Mouse (Mus musculus): ENCODE measurements around the gene Lce3a. TPM values are rescaled to one million over a fixed set of nuclear protein-coding genes. Genes with fewer than 3 reads are reported as not detected.

Gene Lce3a
- polyA plus RNA-seq, 1 experiment, result not detected

DNA sequence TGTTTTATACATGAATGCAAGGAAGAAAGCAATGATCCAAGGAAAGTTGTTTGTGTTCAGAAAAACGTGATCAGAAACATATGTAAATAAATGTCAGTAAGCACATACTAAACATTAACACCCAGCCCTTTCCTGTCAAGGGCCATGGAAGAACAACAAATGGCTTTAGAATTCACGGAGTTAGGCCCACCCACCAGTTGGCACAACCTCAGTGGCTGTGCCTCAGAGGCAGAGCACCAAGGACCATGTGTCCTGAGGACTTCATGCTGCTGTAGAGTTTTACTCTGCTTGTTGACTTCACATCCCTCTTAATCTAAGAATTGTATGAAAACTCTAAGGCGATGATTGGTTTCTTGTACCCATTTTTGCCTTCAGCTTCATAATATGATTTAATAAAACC is 20.8 kb downstream of the Lce3a start:
- Histone ChIP-seq H3K4me1 (ENCODE audit: control insufficient read depth, insufficient read depth, low read length) (no peaks in the 10 kb centered on the region), H3K27me3 (ENCODE audit: control insufficient read depth, insufficient read depth, low read length) (no peaks in the 10 kb centered on the region), H3K36me3 (ENCODE audit: control insufficient read depth, insufficient read depth, low read length) (no peaks in the 10 kb centered on the region), H3K27ac (ENCODE audit: control insufficient read depth, insufficient read depth, low read depth, low read length) (no peak overlapping the region), H3K4me3 (ENCODE audit: control insufficient read depth, low read depth, low read length) (no peak overlapping the region)
- no peak for TF ChIP-seq POLR2A (IDR thresholded peaks at IDR 0.05; ENCODE audit: control insufficient read depth, low read depth, low read length)
- no peak for TF ChIP-seq CTCF (IDR thresholded peaks at IDR 0.05; ENCODE audit: control insufficient read depth, insufficient read depth, insufficient replicate concordance, low read depth, low read length)

DNA sequence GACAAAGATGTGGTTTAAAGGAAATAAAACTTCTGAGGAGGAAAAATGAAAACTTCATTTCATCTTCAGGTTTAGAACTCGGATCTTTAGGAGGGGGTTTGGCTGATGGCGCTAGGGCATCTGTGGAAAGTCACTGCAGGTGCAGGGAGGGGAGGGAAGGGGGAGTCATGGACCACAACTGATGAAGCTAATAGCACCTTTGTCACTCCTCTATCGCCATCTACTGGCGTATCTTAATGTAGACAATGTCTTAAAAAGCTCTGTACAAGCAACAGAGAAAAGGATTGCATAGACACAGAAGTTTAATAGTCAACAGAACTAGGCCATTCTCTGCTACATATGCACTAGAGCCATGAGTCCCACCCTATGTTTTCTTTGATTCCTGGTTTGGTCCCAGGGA is 22.4 kb downstream of the Lce3a start:
- Histone ChIP-seq H3K4me3 (ENCODE audit: control insufficient read depth, low read depth, low read length) (no peak overlapping the region), H3K27ac (ENCODE audit: control insufficient read depth, insufficient read depth, low read depth, low read length) (no peak overlapping the region), H3K4me1 (ENCODE audit: control insufficient read depth, insufficient read depth, low read length) (no peaks in the 10 kb centered on the region), H3K27me3 (ENCODE audit: control insufficient read depth, insufficient read depth, low read length) (no peaks in the 10 kb centered on the region), H3K36me3 (ENCODE audit: control insufficient read depth, insufficient read depth, low read length) (no peaks in the 10 kb centered on the region)
- no peak for TF ChIP-seq CTCF (IDR thresholded peaks at IDR 0.05; ENCODE audit: control insufficient read depth, insufficient read depth, insufficient replicate concordance, low read depth, low read length)
- TF ChIP-seq POLR2A (IDR thresholded peaks at IDR 0.05; ENCODE audit: control insufficient read depth, low read depth, low read length), result no peak

DNA sequence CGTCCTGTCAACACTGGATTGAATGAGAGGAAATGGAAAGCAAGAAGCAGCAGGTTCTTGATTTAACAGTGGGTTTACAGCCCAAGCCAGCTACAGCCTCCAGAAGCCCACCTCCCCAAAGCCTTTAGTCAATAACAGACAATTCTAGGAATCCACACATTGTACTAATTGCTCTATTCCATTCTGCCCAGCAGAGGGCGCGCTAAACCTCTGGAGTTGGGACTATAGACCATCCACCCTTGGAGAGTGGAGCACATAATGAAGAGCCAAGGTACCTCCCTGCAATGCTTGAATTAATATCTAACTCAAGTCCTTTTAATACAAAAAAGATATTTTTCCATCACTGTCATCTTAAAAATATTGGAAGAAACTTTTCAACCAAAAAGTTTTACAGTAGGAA is 23.0 kb downstream of the Lce3a start:
- Histone ChIP-seq H3K4me3 (ENCODE audit: control insufficient read depth, low read depth, low read length) (no peak overlapping the region), H3K4me1 (ENCODE audit: control insufficient read depth, insufficient read depth, low read length) (no peaks in the 10 kb centered on the region), H3K27me3 (ENCODE audit: control insufficient read depth, insufficient read depth, low read length) (no peaks in the 10 kb centered on the region), H3K27ac (ENCODE audit: control insufficient read depth, insufficient read depth, low read depth, low read length) (no peak overlapping the region), H3K36me3 (ENCODE audit: control insufficient read depth, insufficient read depth, low read length) (no peaks in the 10 kb centered on the region)
- peak; percentile 51; the same call in 1 of the 2 replicates for TF ChIP-seq CTCF (IDR thresholded peaks at IDR 0.05; ENCODE audit: control insufficient read depth, insufficient read depth, insufficient replicate concordance, low read depth, low read length)
- no peak for TF ChIP-seq POLR2A (IDR thresholded peaks at IDR 0.05; ENCODE audit: control insufficient read depth, low read depth, low read length)

DNA sequence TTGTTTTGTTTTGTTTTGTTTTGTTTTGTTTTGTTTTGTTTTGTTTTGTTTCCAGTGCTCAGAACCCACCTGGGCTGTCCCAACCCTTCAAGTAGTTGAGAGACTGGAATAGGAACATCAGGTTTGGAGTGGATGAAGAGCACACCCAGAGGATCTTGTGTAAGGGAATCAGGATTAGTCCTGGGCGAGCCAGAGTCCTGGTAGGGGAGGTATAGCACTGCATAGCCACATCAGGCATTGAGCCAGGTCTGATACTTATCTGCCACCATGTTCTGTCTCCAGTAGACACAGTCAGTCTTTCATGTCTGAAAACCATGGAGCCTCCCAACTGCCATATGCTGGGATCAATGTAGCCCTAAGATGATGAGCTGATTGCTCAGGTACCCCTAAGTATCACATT is 31.5 kb downstream of the Lce3a start:
- TF ChIP-seq POLR2A (IDR thresholded peaks at IDR 0.05; ENCODE audit: control insufficient read depth, low read depth, low read length) (no peak), CTCF (IDR thresholded peaks at IDR 0.05; ENCODE audit: control insufficient read depth, insufficient read depth, insufficient replicate concordance, low read depth, low read length) (no peak)
- H3K27ac ChIP-seq (ENCODE audit: control insufficient read depth, insufficient read depth, low read depth, low read length), result no peak overlapping the region
- no peak overlapping the region for H3K4me3 ChIP-seq (ENCODE audit: control insufficient read depth, low read depth, low read length)
- H3K27me3 ChIP-seq (ENCODE audit: control insufficient read depth, insufficient read depth, low read length), result no peaks in the 10 kb centered on the region
- no peaks in the 10 kb centered on the region for H3K36me3 ChIP-seq (ENCODE audit: control insufficient read depth, insufficient read depth, low read length)
- H3K4me1 ChIP-seq (ENCODE audit: control insufficient read depth, insufficient read depth, low read length), result no peaks in the 10 kb centered on the region

DNA sequence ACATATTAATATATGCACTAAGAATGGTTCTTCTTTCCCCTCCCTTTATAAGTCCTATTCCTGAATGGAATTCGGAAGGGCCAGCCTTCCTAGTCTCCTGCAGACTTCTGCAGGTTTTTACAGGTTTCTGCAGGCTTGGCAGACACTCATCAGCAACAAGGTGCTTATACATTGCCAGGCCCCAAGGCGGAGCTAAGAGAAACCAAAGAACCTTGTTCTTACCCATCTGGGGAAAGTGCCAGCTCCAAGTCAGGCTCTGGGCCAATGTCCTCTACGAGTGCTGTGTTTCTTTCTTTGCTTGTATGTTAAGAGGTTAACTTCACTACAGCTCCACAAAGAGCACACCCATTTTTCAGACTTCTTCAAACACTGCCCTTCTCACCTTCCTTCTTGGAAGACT is 32.0 kb downstream of the Lce3a start:
- no peak overlapping the region for H3K4me3 ChIP-seq (ENCODE audit: control insufficient read depth, low read depth, low read length)
- no peak for TF ChIP-seq POLR2A (IDR thresholded peaks at IDR 0.05; ENCODE audit: control insufficient read depth, low read depth, low read length)
- TF ChIP-seq CTCF (IDR thresholded peaks at IDR 0.05; ENCODE audit: control insufficient read depth, insufficient read depth, insufficient replicate concordance, low read depth, low read length), result no peak
- H3K4me1 ChIP-seq (ENCODE audit: control insufficient read depth, insufficient read depth, low read length), result no peaks in the 10 kb centered on the region
- no peak overlapping the region for H3K27ac ChIP-seq (ENCODE audit: control insufficient read depth, insufficient read depth, low read depth, low read length)
- H3K36me3 ChIP-seq (ENCODE audit: control insufficient read depth, insufficient read depth, low read length), result no peaks in the 10 kb centered on the region
- no peaks in the 10 kb centered on the region for H3K27me3 ChIP-seq (ENCODE audit: control insufficient read depth, insufficient read depth, low read length)

Other genes starting within 250 kb of the Lce3a start
- 0.42 and 0.85 TPM in 2 replicates for gene Lce1c, start 247.0 kb downstream of the Lce3a start, polyA plus RNA-seq (2012; rRNA removed)
- gene Lce1d, start 239.0 kb downstream of the Lce3a start, polyA plus RNA-seq (2012; rRNA removed), result not detected in 2 replicates
- not detected in 2 replicates for gene Lce1e, start 217.2 kb downstream of the Lce3a start, polyA plus RNA-seq (2012; rRNA removed)
- not detected in 2 replicates for gene Lce1f, start 205.9 kb downstream of the Lce3a start, polyA plus RNA-seq (2012; rRNA removed)
- not detected in 2 replicates for gene Gm38119, start 187.1 kb downstream of the Lce3a start, polyA plus RNA-seq (2012; rRNA removed)
- not detected in 2 replicates for gene Lce1g, start 173.9 kb downstream of the Lce3a start, polyA plus RNA-seq (2012; rRNA removed)
- not detected in 2 replicates for gene Lce1h, start 161.2 kb downstream of the Lce3a start, polyA plus RNA-seq (2012; rRNA removed)
- not detected in 2 replicates for gene Lce1i, start 147.3 kb downstream of the Lce3a start, polyA plus RNA-seq (2012; rRNA removed)
- gene Lce1j, start 135.7 kb downstream of the Lce3a start, polyA plus RNA-seq (2012; rRNA removed), result not detected in 2 replicates
- gene Lce1k, start 118.3 kb downstream of the Lce3a start, polyA plus RNA-seq (2012; rRNA removed), result not detected in 2 replicates
- gene Kprp, start 99.0 kb downstream of the Lce3a start, polyA plus RNA-seq (2012; rRNA removed), result not detected in 2 replicates
- gene Lce1l, start 74.9 kb downstream of the Lce3a start, polyA plus RNA-seq (2012; rRNA removed), result not detected in 2 replicates
- not detected in 2 replicates for gene 2310050C09Rik, start 56.0 kb downstream of the Lce3a start, polyA plus RNA-seq (2012; rRNA removed)
- gene Lce3b, start 6.7 kb upstream of the Lce3a start, polyA plus RNA-seq (2012; rRNA removed), result not detected in 2 replicates
- gene Lce3c, start 18.3 kb upstream of the Lce3a start, polyA plus RNA-seq (2012; rRNA removed), result not detected in 2 replicates
- gene Lce3d, start 31.2 kb upstream of the Lce3a start, polyA plus RNA-seq (2012; rRNA removed), result not detected in 2 replicates
- gene Lce3e, start 40.8 kb upstream of the Lce3a start, polyA plus RNA-seq (2012; rRNA removed), result not detected in 2 replicates
- gene Lce3f, start 66.0 kb upstream of the Lce3a start, polyA plus RNA-seq (2012; rRNA removed), result not detected in 2 replicates
- not detected in 2 replicates for gene Crct1, start 89.5 kb upstream of the Lce3a start, polyA plus RNA-seq (2012; rRNA removed)
- gene Lce1m, start 92.8 kb upstream of the Lce3a start, polyA plus RNA-seq (2012; rRNA removed), result not detected in 2 replicates
- gene Gm4858, start 142.6 kb upstream of the Lce3a start, polyA plus RNA-seq (2012; rRNA removed), result not detected in 2 replicates
- not detected in 2 replicates for gene Crnn, start 218.6 kb upstream of the Lce3a start, polyA plus RNA-seq (2012; rRNA removed)

All from testis, adult 2 months (tissue).